Mouse (Mus musculus) CD4-positive, CD25-positive, alpha-beta regulatory T cell, adult 4 months (primary cell): ENCODE results near the gene Duxf3. TPM values are rescaled to one million over a fixed set of nuclear protein-coding genes. Genes with fewer than 3 reads are reported as not detected.
"Not testable (repeated sequence)": the region's sequence is repeated elsewhere in the genome, so short reads cannot be mapped to it uniquely, and the experiment has no call there.

Source experiments
- ATAC-seq: one replicate; pipeline ENCODE4 v1.8.0; 2017
- polyA plus RNA-seq, 2 experiments: library from polyadenylated mRNA; unstranded; fragments of 100-300 nt; shearing (Covaris generic); gene quantifications; one replicate each; pipeline ENCODE4 v1.2.1; 2017

The Duxf3 gene
- polyA plus RNA-seq, 2 experiments from 2014 or later = 0.27 TPM; not detected in 1

DNA sequence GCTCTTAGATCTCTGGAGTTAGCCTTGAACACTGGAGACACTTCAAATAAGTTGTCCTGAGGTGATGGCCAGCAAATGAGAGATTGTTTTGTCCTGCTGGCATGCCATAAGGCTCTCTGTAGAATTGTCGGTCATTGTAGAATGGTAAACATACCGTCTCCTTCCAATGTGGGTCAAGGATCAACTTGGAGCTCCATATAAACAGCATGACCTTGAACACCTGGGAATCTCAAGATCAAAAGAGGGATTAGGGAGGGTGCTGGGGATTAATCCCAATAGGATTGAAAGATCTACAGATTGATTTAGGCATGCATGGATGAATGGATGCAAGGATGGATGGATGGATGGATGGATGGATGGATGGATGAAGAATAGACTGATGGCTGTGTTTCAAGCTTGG is 10.9 kb downstream of the Duxf3 start:
- not testable (repeated sequence) for ATAC-seq

DNA sequence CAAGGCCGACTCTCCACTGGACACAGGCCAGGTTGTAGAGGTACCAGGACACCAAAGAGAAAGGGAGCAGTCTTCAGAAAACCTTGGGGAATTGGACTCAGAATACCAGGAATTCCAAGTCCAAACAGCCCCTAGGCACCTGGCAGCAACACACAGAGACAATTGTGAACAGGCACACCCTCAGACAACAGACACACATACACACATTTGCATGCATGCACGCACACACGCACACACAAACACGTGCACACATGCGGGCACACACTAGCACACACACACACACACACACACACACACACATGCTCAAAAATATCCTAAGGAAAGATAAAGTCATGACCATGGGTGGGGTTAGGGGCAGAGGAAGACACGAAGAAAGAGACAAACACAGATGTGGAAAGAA is 11.7 kb downstream of the Duxf3 start:
- ATAC-seq = no peak

- no peak for ATAC-seq
Observed at GRCm38 (mm10) chr10:58217366-58217765, 15.1 kb downstream of the Duxf3 start.

GRCm38 (mm10) chr10:58215353-58215752 is 17.1 kb downstream of the Duxf3 start:
- no peak for ATAC-seq

DNA sequence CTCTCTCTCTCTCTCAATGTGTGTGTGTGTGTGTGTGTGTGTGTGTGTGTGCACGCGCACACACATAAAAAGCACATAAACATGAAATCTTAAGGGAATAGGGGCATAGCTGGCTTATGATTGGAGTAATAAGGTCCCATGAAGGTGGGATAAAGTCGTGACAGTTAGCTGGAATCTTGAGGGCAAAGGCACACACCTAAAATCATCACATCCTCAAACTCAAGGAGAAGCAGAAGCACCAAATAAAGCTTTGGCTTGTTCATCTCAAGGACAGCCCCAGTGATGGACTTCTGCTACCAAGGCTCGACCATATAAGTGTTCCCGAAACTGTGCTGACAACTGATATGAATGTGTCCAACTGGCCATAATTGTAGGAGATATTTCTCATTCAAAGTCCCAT is 17.5 kb downstream of the Duxf3 start:
- ATAC-seq = no peak

DNA sequence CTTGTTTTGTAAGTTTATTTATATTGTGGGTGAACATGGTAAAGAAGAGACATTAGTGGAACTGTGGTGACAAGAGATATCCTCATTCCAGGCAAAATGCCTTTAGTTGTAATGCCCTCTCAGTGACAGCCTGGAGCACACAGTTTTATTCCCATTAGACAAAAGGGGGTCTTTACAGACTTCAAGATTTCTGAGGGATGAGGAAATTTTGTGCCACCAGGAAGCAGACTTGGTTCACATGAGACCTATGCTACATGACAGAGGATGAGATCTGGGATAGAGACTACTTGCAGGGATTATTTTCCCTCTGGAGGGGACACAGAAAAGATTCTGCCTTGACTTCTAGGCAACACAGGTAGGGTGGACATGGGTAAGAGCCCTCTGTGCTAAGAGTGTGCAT is 18.0 kb downstream of the Duxf3 start:
- ATAC-seq = no peak

GRCm38 (mm10) chr10:58212230-58212629 is 20.2 kb downstream of the Duxf3 start:
- ATAC-seq = no peak

DNA sequence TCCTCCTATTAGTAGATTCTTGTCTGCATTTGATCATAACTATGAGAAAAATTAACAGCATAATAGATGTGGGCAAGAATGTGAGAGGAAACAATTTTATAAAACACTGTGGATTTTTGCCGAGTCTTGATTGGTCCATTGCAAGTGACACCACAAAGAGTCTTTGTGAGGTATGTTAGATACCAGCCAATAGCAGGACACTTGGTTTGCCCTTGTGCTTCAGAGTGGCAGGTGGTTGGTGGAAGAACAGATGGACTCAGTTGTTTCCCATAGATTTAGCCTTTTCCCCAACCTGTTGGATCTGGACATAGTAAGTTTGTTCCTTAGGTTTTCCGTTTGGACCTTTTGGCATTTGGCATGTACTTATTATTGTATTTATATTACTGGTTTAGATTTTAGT is 21.3 kb downstream of the Duxf3 start:
- no peak for ATAC-seq

- no peak for ATAC-seq
Observed at GRCm38 (mm10) chr10:58210514-58210913, 22.0 kb downstream of the Duxf3 start.

GRCm38 (mm10) chr10:58209710-58210467 is 22.6 kb downstream of the Duxf3 start:
- ATAC-seq = no peak

GRCm38 (mm10) chr10:58206639-58207404 is 25.7 kb downstream of the Duxf3 start:
- no peak for ATAC-seq

- no peak for ATAC-seq
Observed at GRCm38 (mm10) chr10:58205986-58206385, 26.5 kb downstream of the Duxf3 start.

Other genes starting within 250 kb of the Duxf3 start
- gene AW822073, start 7.7 kb downstream of the Duxf3 start, polyA plus RNA-seq = not detected
- not detected for gene Gm4981, start 4.0 kb upstream of the Duxf3 start, polyA plus RNA-seq
- 10 to 100 TPM; 62.8 to 84.8 TPM for gene Gcc2, start 22.8 kb upstream of the Duxf3 start, polyA plus RNA-seq
- 10 to 100 TPM; 84.8 to 96.8 TPM for gene Lims1, start 90.8 kb upstream of the Duxf3 start, polyA plus RNA-seq
- 10 to 100 TPM; 23.0 to 25.5 TPM for gene Ranbp2, start 214.2 kb upstream of the Duxf3 start, polyA plus RNA-seq